In genomic region chr11:117306311-117307088, GRCm38 (mm10) we compare ENCODE assay signal across 9 mouse cellular contexts.
DNase-seq lines count a peak whose midpoint lies in the region; ATAC-seq and TF ChIP-seq lines count a peak whose summit lies in the region.
"Had no signal": no experiment of that assay in that cellular context is flagged by ENCODE, and none has a peak within 500 bp of the region (broad histone marks: within the 10 kb centered on the region; RNA-seq: fewer than 3 reads in every experiment).

No protein-coding gene starts in this region.

- H3K27ac ChIP-seq in neural tube, embryonic 12.5 days = no peak overlapping the region
- H3K27ac ChIP-seq in kidney, postnatal 0 days = peak overlapping the region; percentile 79
- peak overlapping the region; percentile 51; the same call in 1 of the 2 replicates for H3K27ac ChIP-seq in stomach, embryonic 16.5 days (ENCODE audit: low read length)
- H3K27ac ChIP-seq in forebrain, embryonic 14.5 days (ENCODE audit: low read depth, low read length) = no peak overlapping the region

- peaks cover 46% of the 10 kb centered on the region for H3K4me1 ChIP-seq in neural tube, embryonic 12.5 days
- H3K4me1 ChIP-seq in kidney, postnatal 0 days (replicated peaks; ENCODE audit: insufficient read depth, low read length) = peaks cover 49% of the 10 kb centered on the region
- H3K4me1 ChIP-seq in stomach, embryonic 16.5 days (ENCODE audit: control insufficient read depth, insufficient read depth, low read length) = peaks cover 52% of the 10 kb centered on the region
- H3K4me1 ChIP-seq in forebrain, embryonic 14.5 days (ENCODE audit: control insufficient read depth, insufficient read depth, low read length) = peaks cover 19% of the 10 kb centered on the region

- H3K27me3 ChIP-seq in neural tube, embryonic 12.5 days (replicated peaks) = no peaks in the 10 kb centered on the region
- no peaks in the 10 kb centered on the region for H3K27me3 ChIP-seq in kidney, postnatal 0 days (ENCODE audit: insufficient read depth, low read length)
- no peaks in the 10 kb centered on the region for H3K27me3 ChIP-seq in stomach, embryonic 16.5 days (ENCODE audit: control insufficient read depth, insufficient read depth, low read length)
- no peaks in the 10 kb centered on the region for H3K27me3 ChIP-seq in forebrain, embryonic 14.5 days (replicated peaks; ENCODE audit: control insufficient read depth, insufficient read depth, low read length)

- ATAC-seq in neural tube, embryonic 12.5 days (ENCODE audit: low FRiP score, low read depth) = no peak
- no peak for ATAC-seq in kidney, postnatal 0 days (replicated peaks; ENCODE audit: low FRiP score, low read depth)
- ATAC-seq in stomach, embryonic 16.5 days (ENCODE audit: insufficient read depth, low FRiP score) = no peak
- no peak for ATAC-seq in forebrain, embryonic 14.5 days

- H3K36me3 ChIP-seq in neural tube, embryonic 12.5 days = no peaks in the 10 kb centered on the region
- no peaks in the 10 kb centered on the region for H3K36me3 ChIP-seq in kidney, postnatal 0 days (ENCODE audit: insufficient read depth, low read length)
- no peaks in the 10 kb centered on the region for H3K36me3 ChIP-seq in stomach, embryonic 16.5 days (ENCODE audit: control insufficient read depth, insufficient read depth, low read length)
- H3K36me3 ChIP-seq in forebrain, embryonic 14.5 days (ENCODE audit: control insufficient read depth, insufficient read depth, low read length) = no peaks in the 10 kb centered on the region

- H3K4me2 ChIP-seq in neural tube, embryonic 12.5 days (replicated peaks) = no peak overlapping the region
- no peak overlapping the region for H3K4me2 ChIP-seq in kidney, postnatal 0 days (ENCODE audit: low read length)
- no peak overlapping the region for H3K4me2 ChIP-seq in stomach, embryonic 16.5 days (ENCODE audit: low read depth, low read length)
- no peak overlapping the region for H3K4me2 ChIP-seq in forebrain, embryonic 14.5 days (ENCODE audit: low read length)

- TF ChIP-seq CTCF in kidney, postnatal 0 days (IDR thresholded peaks at IDR 0.05; ENCODE audit: low read depth) = no peak

- peak; percentile 97 for DNase-seq in heart, adult 11 months
- no peak for DNase-seq in heart, adult 8-10 months (ENCODE audit: low spot score)
- DNase-seq in neural tube, embryonic 10.5 days (ENCODE audit: extremely low spot score, low spot score) = no peak
- DNase-seq in kidney, postnatal 0 days (ENCODE audit: low spot score) = no peak
- no peak for DNase-seq in cerebellum, postnatal 4 days (ENCODE audit: low spot score in 2 of 2)
- no peak for DNase-seq in forebrain, embryonic 14.5 days (ENCODE audit: low spot score)
- DNase-seq: adrenal gland, adult 8-10 months had no signal

- no peak overlapping the region for H3K4me3 ChIP-seq in neural tube, embryonic 12.5 days
- H3K4me3 ChIP-seq in kidney, postnatal 0 days (replicated peaks; ENCODE audit: low read depth, low read length) = no peak overlapping the region
- H3K4me3 ChIP-seq in stomach, embryonic 16.5 days (replicated peaks; ENCODE audit: low read length) = no peak overlapping the region
- no peak overlapping the region for H3K4me3 ChIP-seq in forebrain, embryonic 14.5 days (ENCODE audit: low read depth, low read length)

- 0 out of 2 replicates have a peak overlapping the region, but pooled peaks have one; percentile 13 for H3K9ac ChIP-seq in neural tube, embryonic 12.5 days
- H3K9ac ChIP-seq in kidney, postnatal 0 days (ENCODE audit: low read depth, low read length) = no peak overlapping the region
- no peak overlapping the region for H3K9ac ChIP-seq in stomach, embryonic 16.5 days (ENCODE audit: low read length)
- H3K9ac ChIP-seq in forebrain, embryonic 14.5 days (ENCODE audit: low read length) = no peak overlapping the region

- WGBS in neural tube, embryonic 12.5 days = 73% methylated on average over 14 of the region's 14 CpGs
- WGBS in kidney, postnatal 0 days = 48% methylated on average over 14 of the region's 14 CpGs
- WGBS in stomach, embryonic 16.5 days = 63% methylated on average over 14 of the region's 14 CpGs
- WGBS in forebrain, embryonic 14.5 days = 79% methylated on average over 14 of the region's 14 CpGs

- no peaks in the 10 kb centered on the region for H3K9me3 ChIP-seq in neural tube, embryonic 12.5 days
- H3K9me3 ChIP-seq in kidney, postnatal 0 days (replicated peaks; ENCODE audit: low read length) = no peaks in the 10 kb centered on the region
- H3K9me3 ChIP-seq in stomach, embryonic 16.5 days (replicated peaks; ENCODE audit: control insufficient read depth, low read length) = no peaks in the 10 kb centered on the region
- no peaks in the 10 kb centered on the region for H3K9me3 ChIP-seq in forebrain, embryonic 14.5 days (replicated peaks; ENCODE audit: control insufficient read depth, low read length)

Comparison
In these comparisons a context has a peak if more than half of its experiments do, and no peak if none do; other contexts are left out.
1. H3K27ac ChIP-seq: peak in kidney, postnatal 0 days (single experiment) and stomach, embryonic 16.5 days (single experiment); none in neural tube, embryonic 12.5 days (single experiment) and forebrain, embryonic 14.5 days (single experiment).